Mouse (Mus musculus) kidney, adult 9 months (tissue): ENCODE measurements at regions not wholly inside any gene's neighbourhood (a gene's known extent, or its start where the extent isn't known, plus 50 kb on each side); places are given as distances from the start of the nearest gene placed in this dataset.

ENCODE experiments used
- DNase-seq: peaks from one replicate; pipeline ENCODE4 v3.0.0; 2022

DNA sequence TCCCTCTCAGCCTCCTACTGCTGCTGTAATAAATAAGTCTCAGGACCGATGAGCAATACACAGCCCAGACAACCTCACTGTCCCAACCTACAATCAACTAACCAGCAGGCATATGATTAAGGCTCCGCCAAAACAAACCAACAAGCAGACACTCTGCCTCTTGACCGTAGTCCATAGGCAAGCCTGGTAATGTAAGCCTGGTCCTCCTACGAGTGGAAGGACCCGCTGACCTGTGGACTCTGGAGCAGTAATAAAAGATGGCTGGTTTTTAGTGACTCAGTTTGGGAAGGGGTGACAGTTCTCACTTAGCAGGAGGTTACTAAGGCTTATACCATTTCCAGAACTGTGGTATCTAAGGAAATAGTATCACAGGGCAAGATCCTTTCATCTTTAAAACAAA lies 53.4 kb downstream of the Gm47996 start:
- DNase-seq, result no peak

DNA sequence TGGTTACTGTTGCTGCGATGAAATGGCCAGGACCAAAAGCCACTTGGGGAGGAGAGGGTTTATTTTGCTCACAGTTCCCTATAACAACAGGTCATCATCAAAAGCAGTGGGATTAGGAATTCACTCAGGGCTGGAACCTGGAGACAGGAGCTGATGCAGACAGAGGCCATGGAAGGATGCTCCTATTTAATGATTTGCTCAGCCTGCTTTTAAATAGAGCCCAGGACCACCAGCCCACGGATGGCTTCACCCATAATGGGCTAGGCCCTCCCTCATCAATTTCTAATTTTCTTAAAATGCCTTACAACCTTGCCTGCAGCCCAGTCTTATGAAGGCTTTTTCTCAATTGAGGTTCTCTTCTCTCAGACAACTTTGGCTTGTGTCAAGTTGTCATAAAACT lies 53.9 kb downstream of the Gm47996 start:
- DNase-seq, result no peak

DNA sequence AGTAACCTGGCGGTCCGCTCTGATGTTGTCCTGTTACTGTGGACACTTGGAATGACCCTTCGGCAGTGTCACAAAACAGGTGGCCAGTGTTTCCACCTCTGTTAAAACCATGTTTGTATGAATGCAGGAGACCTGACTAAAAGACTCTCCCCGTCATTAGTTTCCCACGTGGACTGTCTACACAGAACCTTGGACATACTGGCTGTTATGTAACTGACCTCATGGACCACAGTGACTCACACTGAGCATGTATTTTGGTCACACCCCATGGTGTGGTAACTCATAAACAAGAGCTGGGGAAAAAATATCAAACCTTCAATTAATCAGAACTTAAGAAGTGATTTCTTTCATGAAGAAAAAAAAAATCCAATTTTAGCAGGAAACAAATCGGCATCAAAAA lies 54.9 kb downstream of the Gm47996 start:
- DNase-seq, result peak; percentile 92

DNA sequence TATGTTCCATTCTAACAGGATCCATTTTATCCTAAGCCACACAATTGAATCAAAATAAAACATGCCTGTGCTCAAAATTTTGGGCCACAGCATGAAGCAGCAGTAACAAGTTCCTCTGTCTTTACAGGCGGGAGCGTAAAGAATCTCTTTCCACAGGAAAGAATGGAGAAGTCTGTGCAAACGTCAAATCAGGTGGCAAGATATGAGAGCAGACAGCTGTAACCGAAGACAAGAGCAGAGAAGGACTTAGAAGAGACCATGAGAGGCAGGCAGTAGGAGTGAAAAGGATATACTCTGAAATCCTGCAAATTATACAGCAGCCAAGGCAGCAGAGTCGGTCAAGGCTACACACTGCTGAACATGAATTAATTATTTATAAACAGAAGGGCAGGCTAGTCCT lies 55.7 kb downstream of the Gm47996 start:
- DNase-seq, result peak; percentile 35

DNA sequence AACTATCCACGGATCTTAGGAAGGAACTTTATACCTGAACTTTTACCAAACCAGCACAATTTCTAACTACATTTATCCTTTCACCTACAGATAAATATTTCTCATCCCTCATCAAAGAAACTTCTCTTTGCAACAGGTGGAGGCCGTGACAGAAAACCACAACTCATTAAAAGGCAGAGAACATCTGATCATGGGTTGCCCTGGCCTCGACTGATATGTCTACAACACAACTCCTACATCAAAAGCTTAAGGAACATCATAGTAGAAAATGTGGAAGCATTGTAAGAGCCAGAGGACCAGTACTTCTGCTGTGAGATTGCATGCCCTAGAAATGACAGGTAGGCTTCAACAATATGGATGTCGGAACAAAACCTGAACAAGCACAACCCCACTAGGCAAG lies 56.8 kb downstream of the Gm47996 start:
- no peak for DNase-seq

DNA sequence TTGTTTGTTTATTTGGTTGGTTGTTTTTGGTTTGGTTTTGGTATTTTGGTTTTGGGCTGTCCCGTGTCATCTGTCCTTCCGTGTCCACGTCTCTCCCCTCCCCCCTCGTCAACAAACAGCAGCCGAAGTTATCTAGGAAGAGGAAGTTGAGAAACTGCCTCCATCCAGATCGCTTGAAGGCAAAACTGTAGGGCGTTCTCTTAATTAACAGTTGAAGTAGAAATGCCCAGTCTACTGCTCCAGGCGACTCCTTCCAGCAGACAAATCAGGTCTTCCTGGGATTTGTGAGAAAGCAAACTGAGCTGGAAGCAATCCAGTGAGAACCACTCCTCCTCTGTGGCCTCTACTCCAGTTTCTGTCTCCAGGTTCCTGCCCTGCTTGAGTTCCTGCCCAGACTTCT lies 60.8 kb downstream of the Gm47996 start:
- peak; percentile 48 for DNase-seq

DNA sequence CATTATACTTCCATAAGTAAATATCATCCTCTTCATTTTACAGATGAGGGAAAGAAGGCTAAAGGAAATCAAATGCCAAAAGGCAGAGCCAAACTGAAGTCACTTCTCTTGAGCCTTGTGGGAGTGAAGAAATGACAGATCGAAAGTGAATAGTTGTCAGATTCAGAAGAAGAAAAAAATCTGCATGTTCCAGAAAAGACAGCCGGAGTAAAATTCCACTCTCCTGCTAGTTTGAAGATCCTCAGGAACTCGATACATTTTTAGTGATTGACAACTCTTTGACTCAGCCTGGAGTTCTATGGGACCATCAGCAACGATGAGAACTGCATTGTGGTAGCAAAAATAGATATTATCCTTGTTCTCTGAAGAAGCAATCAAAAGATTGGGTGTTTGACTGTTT lies 64.4 kb downstream of the Gm47996 start:
- no peak for DNase-seq

DNA sequence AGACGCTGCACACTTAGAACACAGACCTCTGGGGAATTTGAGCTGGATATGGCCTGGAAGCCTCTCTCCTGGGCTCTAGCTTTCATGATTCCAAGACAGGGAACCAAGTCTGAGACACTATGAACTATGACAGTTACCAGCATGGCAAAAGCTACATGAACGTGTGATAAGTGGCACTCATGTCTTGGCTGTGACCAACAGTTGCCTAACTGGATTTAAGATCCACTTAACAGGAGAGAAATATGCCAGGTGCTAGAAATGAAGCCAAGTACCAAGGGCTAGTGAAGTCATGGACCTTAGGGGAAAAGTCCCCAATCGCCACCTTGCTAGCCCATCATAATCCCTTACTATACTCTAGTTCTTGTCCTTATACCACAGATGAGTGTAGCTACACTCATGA lies 65.7 kb downstream of the Gm47996 start:
- DNase-seq, result no peak

DNA sequence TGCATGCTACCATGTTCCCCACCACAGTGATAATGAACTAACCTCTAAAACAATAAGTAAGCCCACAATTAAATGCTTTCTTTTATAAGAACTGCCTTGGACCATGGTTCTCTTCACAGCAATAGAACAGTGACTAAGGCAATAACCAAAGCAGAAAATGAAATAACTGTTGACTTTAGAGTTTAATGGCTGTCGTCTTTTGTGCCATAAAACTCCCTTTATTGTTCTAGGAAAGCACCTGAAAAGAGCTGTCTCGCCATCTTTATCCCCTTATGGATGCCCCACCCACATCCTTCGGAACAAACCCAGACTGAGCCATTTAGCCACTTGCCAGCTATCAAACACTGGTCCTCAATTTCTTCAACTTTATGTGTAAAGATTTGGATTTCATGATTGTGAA lies 64.3 kb upstream of the Ivns1abp start:
- DNase-seq, result no peak

DNA sequence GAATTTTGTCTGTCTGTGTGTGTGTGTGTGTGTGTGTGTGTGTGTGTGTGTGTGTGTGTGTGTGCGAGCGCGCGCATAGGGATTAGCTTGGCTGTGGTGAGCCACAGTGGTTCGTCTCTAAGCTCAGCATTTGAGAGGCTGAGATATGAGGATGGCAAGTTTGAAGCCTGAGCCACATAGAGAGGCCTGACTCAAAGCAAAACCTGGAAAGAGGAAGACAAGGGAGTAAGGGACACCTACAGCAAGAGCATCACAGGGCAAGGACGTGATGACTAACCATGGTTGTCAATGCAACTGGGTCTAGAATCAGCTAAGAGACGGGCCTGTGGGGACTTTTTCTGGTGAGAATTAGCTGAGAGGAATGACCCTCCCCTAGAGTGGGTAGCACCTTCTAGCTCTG lies 59.2 kb upstream of the Ivns1abp start:
- DNase-seq, result no peak

DNA sequence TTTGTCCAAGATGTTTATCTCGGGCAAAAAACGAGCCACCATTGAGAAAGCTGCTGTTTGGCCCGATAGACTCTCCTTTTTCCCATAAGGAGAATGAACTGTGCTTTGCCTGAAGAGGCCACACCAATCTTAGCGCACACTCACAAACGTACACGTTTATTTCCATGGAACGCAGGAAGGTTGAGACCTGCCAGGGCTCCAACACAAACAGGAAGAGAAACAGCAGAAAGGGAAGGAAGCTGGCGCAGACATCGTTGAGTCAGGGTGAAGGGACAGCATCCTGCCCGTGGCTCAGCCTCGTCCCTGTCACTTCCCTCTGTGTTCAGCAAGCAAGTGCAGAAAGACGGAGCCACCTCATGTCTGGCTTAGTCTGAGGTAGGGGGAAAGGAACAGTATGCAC lies 56.8 kb upstream of the Ivns1abp start:
- peak; percentile 63 for DNase-seq

DNA sequence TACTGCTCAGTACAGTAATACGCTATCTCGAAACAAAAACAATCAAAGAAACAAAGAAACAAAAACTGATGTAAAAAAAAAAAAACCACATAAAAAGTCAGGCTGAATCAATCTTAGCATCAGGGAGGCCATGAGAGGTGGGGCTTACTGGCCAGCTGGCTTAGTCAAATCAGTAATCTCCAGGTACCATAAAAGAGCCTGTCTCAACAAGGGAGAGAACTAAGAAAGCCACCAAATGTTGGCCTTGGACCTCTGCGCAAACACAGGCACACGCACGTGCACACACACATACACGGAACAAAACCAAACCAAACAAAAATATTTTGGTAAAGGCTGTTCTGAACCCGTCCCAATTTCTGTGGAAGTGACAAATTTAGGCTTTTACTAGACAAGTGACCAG lies 55.2 kb upstream of the Ivns1abp start:
- DNase-seq, result no peak

DNA sequence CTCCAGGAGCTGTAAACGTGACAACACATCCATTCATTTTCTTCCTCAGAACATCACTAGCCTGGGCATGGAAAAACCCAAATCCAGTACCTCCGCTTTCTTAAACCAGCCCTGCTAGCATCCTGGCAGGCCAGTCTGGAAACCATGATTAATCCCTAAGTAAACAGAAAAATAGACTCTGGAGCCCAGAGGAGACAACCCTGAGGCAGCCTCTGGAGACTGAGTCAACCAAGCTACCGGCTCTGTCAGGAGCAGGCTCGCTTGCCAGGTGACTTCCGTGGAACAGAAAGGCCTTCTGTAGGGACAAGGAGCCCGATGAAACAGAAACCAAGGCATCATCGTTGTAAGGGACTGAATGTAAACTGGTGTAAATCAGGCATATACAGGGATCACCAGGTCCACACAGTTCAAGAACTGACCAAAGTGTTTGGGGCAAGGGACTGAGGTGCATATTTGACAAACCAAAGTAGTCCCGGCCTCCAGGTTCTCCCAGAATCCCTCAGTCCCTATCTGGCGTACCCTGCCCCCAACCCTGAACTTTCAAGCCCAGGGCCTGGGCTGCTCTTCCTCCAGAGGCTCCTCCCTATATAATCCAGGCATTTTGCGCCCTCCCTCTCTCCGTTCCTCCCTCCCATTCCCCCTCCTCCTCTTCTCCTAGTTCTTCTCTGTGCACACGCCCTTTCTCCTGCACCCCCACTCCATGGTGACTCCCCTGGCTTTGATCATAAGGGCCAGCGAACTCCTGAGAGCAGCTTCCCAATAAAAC lies 54.6 kb upstream of the Ivns1abp start:
- DNase-seq, result no peak

DNA sequence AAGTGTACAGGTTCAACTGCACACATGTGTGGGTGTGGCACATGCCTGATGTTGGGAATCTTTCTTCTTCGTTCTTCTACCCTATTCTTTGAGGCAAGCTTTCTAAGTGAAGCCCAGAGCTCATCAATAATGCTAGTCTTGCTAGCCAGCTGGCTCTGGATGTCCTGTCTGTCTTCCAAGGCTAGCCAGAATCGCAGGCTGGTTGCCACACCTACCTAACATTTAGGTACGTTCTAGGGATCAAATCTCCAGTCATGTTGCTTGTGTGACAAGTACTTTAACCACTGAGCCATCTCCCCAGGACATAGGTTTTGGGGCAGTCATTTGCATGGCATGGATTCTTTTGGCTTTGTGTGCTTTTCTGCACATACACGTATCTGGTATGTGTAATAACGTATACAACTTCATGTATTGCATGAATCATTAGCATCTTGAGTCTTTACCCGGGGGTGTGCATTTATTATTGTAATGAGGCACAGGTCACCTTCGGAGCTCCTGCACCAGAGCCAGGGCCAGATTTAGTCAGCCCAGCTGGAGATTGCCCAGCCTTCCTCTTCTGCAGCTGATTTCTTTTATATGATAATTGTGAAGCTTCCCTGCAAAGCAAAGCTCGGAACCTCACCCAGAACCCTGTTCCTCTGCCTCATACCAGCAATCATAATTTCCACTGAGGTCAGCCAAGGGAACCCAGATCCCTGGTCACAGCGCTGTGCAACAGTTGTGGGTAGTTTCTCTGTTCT lies 50.8 kb upstream of the Ivns1abp start:
- DNase-seq, result no peak
